Mouse (Mus musculus) megakaryocyte, adult 5-6 weeks (primary cell): ENCODE measurements at regions not wholly inside any gene's neighbourhood (a gene's known extent, or its start where the extent isn't known, plus 50 kb on each side); places are given as distances from the start of the nearest gene placed in this dataset.

Experiments
- ATAC-seq: 2 replicates; pipeline ENCODE4 v1.8.0; 2016; ENCODE audit warnings: mild to moderate bottlenecking, inconsistent platforms; ENCODE audit not compliant: poor library complexity, severe bottlenecking

GRCm38 (mm10) chr8:12214205-12215019, 64.2 kb upstream of the A230072I06Rik start:
- ATAC-seq = no peak

GRCm38 (mm10) chr8:12221506-12221905, 57.1 kb upstream of the A230072I06Rik start:
- no peak for ATAC-seq

- ATAC-seq = no peak
These were observed 55.2 kb upstream of the A230072I06Rik start for GRCm38 (mm10) chr8:12223376-12223775.
